Mouse (Mus musculus) gastrocnemius, postnatal 10 days (tissue): ENCODE data around the gene Acads. TPM values are rescaled to one million over a fixed set of nuclear protein-coding genes. Genes with fewer than 3 reads are reported as not detected.
"Not testable (repeated sequence)": the region's sequence is repeated elsewhere in the genome, so short reads cannot be mapped to it uniquely, and the experiment has no call there.

ENCODE experiments used
- DNase-seq: peaks from one replicate; pipeline ENCODE4 v3.0.0; 2021; ENCODE audit warnings: mixed read lengths
- long read RNA-seq, 2 experiments: library from polyadenylated mRNA; stranded (forward); transcript quantifications; one replicate each; pipeline ENCODE4 v2.0.0; 2021
- total RNA-seq, 2 experiments: library from RNA; stranded (reverse); gene quantifications; 2 replicates each; pipeline ENCODE4 v1.2.3; 2021

Gene Acads
- total RNA-seq, result 10 to 100 TPM; 53.8 to 67.7 TPM
- long read RNA-seq, experiment 1, transcript Acads-201 (10 exons, 1,870 nt), result major isoform, 40 of 52 reads
- long read RNA-seq, experiment 1, partial matches to known transcripts, result 2 of 52 reads
- long read RNA-seq, experiment 1, other reads (novel, unspliced or antisense), result 10 of 52 reads
- long read RNA-seq, experiment 2, transcript Acads-201 (10 exons, 1,870 nt), result major isoform, 49 of 60 reads
- long read RNA-seq, experiment 2, partial matches to known transcripts, result 0 of 60 reads
- long read RNA-seq, experiment 2, other reads (novel, unspliced or antisense), result 11 of 60 reads

DNA sequence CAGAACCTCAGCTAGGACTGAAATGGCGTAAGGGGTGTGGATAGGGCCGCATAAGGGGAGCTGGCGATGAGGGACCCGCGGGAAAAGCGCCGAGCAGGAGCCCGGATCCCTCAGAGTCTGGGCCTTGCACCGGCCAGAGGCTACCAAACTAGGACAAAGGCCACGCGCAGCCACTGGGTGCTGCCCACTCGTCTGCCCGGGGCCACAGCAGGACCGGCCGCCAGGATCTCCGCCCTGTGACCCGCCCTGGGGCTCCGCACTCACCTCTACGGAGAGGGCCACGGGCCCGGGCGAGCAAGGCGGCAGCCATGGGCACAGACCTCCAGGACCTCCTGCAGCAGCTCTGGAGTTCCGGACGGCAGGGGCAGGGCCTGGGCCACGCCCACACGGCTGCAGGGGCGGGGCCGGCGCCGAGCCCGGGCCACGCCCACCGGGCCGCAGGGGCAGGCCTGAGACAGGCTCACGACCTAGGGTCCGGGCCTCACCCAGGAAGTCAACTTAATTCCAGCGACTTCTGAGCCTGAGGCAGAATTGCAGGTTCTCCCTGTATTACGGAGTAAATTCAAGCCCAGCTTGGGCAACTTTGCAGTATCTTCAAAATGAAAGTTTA lies at the start of gene Acads:
Gene Acads (minus strand): TSS at position 386 of the 610 bp plus-strand sequence.
- peak; percentile 83 for DNase-seq

DNA sequence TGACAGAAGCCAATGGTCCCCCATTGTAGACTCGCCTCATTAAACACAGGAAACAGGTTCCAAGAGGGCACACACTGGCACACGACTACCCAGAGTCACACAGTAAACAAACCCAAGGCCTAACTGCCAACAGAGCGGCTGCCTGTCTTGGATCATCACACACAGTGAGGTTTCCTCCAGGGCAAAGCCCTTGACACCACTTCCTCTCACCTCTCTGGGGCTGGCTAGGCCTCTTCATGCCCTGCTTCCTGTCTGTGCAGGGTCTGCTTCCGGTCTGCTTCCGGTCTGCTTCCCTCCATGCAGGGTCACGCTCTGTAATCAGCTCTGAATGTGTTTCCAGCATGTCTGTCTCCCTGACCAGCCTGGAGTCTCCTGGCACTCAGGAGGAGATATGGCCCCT lies 48.2 kb upstream of the Acads start:
- DNase-seq, result no peak

DNA sequence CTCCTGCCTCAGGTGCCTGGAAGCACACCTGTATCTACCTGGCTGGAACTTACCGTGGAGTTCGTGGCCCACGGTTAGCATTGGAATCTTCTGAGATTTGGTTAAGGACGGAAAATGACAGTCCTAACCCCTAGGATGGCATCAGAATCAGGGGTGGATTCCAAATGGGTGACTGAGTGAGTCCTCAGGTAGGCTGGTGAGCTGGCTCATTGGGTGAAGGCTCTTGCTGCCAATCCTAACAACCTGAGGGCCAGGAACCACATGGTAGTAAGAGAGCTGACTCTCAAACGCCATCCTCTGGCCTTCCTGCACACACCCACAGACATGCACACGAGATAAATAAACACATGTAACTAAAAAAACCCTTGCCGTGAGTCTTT lies 47.7 kb upstream of the Acads start:
- DNase-seq, result no peak

DNA sequence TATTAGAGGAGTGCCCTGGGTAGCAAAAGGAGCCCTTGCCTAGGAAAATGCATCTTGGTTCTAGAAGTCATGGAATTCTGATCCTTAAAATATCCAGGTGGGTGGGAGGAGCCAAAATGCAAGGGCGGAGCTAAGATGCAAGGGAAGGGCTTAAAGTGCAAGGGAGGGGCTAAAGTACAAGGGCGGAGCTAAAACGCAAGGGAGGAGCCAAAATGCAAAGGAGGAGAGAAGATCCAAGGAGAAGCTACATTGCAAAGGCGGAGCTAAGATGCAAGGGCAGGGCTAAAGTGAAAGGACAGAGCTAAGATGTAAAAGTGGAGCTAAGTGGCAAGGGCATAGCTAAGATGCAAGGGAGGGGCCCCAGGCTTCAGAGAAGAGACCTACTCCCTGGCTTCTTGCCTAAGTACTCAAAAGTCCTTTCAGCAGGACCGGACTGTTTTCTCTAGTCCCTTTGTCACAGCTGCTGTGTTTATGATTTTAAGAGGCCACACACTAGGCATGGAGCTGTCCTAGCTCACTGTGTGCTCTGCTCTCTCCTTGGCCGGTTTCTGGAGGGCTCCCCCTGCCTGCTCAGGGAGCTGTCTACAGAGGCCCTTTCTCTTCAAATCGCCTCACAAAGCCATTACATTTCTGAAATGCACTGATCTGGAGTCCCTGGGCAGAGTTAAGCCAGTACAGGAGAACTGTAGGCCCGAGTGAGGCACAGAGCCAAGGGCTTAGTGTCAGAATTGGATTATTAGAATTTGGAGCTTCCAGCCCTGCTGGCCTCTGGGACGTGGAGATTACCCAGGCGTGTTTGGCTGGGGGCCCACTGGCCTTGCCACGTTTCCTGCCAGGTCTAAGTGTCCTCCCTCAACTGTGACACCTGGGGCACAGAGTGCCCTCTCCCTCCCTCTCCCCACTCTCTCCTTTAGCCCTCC lies 47.0 kb upstream of the Acads start:
- DNase-seq, result no peak

DNA sequence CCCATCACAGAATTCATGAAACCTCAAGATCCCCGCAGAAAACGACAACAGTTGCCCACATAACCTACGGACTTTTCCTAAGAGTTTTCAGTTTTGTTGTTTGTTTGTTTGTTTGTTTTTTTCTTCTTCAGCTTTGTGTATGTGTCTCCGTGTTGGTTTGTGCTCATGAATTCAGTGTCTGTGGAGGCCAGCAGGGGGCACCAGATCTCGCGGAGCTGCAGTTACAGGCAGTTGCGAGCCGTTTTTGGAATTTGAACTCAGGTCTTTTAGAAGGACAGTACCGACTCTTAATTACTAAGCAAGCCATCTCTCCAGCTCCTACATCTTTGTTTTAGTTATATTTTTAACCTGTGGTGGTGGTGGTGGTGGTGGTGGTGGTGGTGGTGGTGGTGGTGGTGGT lies 46.2 kb upstream of the Acads start:
- DNase-seq, result no peak

DNA sequence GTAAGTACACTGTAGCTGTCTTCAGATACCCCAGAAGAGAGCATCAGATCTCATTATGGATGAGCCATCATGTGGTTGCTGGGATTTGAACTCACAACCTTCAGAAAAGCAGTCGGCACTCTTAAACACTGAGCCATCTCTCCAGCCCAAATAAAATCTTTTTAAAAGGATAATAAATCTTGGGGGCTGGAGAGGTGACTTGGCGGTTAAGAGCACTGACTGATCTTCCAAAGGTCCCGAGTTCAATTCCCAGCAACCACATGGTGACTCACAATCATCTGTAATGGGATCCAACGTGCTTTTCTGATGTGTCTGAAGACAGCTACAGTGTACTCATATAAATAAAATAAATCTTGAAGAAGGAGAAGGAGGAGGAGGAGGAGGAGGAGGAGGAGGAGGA lies 45.3 kb upstream of the Acads start:
- not testable (repeated sequence) for DNase-seq

DNA sequence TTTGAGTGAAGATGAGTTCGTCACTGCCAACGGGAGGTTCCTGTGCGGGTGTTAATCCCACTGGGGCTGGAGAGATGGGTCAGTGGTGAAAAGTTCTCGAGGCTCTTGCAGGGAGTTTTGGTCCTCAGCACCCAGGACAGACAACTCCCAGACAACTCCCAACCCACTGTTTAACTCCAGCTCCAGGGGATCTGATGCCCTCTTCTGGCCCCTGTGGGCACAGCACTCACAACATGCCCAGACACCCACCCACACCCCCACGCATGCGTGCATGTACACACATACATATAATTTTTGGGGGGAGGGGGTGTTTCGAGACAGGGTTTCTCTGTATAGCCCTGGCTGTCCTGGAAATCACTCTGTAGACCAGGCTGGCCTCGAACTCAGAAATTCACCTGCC lies 44.4 kb upstream of the Acads start:
- peak; percentile 58 for DNase-seq

DNA sequence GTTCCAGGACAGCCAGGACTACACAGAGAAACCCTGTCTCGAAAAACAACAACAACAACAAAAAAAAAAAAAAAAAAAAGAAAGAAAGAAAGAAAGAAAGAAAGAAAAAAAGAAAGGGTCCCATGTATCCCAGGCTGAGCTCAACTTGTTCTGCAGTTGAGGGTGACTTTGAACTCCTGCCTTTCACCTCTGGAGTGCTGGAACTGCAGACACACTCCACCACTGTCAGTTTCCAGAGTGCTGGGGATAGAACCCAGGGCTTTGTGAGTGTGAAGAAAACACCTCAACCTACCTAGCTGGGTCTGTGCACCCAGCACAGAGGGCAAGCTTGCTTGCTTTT lies 42.8 kb upstream of the Acads start:
- not testable (repeated sequence) for DNase-seq

DNA sequence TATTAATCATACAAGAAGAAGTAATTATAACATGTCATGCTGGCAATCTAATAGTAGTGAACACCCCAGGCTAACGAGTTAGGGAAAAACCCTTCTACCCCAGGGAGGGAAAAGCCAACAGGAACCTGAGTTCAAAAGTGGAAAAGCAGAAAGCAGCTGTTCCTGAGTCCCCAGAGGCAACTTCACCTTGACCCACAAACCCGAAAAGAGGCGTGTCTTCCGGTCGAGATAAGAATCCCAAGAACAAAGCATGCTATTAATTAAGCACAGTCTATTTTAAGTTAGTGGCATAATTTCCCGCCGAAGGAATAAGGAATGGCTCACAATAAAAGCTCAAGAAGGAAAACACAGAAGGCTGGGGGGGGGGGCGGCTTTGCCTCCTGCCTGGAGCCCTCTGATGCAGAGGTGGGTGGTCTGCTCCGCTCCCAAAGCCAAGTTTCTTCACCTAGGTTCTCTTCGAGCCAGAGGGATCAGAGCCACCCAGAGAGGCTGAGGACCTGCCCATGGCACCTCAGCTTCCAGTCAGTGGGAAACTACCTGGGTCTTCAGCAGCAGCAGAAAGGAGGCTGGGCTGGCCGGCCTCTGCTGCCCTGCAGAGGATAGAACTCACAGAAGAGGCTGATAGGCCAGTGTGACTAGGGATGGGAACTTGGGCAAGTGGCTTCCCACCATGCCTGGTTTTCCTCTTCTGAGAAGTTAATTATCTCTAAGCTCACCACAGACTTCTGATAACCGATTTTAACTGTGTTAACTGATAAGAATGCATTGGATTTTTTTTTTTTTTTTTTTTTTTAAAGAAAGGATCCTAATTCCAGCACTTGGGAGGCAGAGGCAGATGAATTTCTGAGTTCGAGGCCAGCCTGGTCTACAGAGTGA lies 42.2 kb upstream of the Acads start:
- no peak for DNase-seq

DNA sequence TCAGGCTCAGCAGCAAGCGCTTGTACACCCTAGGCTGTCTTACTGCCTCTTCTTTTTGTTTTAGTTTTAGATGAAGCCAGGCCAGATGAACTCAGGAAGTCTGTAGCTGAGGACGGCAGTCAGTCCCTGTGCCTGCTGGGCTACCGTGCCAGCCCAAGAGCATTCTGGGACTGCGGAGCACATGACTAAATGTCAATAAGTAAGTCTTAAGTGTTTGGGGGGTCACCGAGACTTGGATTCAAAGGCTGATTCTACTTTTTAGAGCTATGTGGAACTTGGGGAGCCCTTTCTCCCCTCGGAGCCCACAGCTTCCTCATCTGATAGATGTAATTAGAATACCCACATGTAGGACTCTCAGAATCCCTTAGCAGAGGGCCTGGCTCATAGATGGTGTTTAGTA lies 41.5 kb upstream of the Acads start:
- DNase-seq, result no peak

DNA sequence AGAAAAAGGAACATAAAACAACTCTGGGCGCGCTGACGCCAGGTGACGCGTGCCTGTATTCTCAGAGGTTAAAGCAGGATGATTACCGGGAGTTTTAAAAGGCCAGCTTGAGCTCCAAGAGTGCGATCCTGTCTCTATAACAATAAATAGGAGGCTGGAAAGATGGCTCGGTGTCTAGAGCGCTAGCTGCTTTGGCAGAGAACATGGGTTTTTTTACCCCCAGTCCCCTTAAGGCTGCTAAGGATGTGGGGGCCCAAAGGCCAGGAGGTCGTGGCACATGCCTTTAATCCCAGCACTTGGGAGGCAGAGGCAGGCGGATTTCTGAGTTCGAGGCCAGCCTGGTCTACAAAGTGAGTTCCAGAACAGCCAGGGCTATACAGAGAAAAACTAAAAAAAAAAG lies 40.0 kb upstream of the Acads start:
- no peak for DNase-seq

DNA sequence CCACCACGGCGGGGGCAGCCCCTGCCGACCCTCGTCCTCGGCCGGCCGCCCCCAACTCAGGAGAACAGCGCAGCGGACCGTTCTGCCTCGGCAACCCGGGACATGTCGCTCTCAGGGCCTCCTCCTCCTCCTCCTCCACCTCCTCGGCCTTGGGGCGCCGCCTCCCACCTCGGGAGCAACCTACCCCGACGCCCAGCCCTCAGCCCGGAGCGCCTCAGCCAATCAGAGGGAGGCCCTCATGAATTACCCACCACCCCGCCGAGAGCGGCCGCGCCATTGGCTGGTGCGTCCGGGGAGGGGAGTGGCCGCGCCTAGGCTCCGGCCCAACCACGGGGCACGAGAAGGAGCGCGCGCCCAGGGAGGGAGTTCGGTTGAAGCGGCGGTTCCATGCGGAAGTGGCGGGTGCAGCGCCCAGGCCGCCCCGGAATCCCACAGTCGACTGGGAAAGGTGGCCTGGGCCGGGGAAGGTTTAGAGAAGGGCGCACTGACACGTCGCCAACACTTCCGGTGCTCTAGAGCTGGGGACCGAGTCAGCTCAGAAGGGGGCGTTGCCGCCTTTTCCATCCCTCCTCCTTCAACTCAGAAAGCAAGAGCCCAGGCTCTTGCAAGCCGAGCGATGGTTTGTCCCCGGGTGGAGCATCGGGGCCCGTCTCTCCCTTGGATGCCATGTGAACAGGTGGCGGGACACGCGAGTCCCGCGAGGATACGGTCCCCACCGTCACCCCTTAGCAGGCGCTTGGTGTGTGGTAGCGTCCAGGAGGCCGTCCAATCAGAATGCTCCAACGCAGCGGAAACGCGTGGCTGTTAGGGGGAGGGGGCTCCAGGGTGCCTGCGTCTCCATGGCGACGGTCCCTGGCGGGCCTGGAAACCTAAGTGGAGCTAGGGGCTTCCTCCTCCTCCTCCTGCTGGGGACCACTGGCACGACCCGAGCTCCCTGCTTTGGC lies 39.2 kb upstream of the Acads start, which contains the start of gene Mlec:
Gene Mlec (minus strand): TSS at position 140 of the 944 bp plus-strand sequence.
- DNase-seq, result peak; percentile 97

DNA sequence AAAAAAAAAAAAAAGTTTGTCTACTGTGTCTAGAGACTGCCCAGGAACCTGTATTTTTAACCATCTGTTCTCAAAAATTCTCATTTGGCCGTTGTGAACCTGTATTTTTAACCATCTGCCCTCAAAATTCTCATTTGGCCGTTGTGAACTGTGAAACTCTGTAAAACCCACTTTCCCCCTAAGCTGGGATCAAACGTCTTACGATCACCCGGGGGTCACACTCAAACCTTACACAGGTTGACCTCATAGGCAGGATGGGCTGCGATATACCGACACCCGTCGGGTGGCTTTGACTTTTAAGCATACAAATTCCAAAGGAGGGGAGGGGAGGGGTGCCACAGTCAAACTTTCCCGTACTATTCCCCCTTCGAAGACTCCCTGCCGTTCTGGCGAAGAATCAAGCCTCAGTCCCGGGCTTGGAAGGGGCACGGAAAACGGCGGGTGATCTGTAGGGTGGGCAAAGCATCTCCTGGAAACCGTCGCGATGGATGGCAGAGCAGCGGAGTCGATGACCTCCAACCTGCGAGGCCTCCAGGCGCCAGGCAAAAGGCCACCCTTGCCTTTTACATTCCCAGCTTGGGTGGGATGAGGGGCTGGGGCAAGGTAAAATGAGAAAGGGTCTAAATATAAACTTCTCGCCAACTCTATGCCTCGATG lies 37.9 kb upstream of the Acads start:
- DNase-seq, result peak; percentile 38

DNA sequence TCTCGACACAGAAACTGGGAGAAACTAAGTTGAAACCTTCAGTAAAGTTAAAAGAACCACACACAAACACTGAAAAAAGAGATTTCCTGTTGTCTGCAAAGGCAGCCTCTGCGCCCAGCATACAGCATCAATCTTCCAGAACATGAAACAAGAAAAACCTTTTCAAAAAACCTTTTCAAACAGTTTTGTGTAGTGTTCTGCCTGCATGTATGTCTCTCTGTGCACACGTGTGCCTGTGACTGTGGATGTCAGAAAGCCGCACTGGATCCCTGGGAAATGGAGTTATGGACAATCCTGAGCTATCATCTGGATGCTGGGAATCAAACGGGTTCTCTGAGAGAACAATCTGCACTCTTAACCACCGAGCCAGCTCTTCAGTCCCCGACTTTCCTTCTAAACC lies 37.3 kb upstream of the Acads start:
- DNase-seq, result no peak

DNA sequence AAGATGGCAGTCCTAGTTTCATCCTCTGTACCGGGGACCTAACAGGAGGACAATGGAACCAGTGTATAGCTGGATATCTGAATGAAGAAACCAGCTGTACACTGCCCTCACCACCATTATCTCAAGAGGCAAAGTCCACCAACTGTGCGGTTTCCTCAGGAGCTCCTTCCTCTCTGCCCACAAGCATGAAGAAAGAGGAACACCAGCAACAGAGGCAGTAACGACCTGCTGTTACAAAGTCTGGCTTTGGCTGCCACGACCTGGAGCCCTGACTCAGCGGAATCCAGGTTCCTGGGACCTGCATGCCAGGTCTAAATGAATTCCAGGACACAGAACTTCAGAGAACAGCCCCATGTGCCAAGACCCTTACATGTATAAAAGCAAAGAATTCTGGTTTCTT lies 36.7 kb upstream of the Acads start:
- peak; percentile 35 for DNase-seq

DNA sequence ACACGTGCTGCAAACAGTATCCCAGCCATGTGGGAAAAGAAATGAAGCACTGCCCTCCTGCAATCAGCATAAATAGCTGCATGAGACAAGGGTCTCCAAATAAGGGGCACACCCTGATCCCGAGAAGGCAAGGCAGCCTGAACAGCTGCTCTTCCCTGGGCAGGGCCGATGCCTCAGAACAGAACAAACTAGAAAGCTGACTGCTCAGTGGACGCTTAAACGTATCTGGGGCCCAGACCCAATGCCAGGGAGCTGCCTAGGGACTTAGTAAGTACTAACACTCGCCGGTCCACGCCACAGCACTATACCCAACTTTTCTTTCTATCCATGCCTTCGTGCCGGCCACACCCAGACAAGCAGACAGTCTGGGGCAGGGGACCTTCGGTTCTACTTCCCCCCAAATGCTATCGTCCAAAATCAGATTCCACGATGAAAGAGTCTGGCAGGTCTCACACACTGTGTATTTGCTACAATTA lies 36.0 kb upstream of the Acads start:
- no peak for DNase-seq

DNA sequence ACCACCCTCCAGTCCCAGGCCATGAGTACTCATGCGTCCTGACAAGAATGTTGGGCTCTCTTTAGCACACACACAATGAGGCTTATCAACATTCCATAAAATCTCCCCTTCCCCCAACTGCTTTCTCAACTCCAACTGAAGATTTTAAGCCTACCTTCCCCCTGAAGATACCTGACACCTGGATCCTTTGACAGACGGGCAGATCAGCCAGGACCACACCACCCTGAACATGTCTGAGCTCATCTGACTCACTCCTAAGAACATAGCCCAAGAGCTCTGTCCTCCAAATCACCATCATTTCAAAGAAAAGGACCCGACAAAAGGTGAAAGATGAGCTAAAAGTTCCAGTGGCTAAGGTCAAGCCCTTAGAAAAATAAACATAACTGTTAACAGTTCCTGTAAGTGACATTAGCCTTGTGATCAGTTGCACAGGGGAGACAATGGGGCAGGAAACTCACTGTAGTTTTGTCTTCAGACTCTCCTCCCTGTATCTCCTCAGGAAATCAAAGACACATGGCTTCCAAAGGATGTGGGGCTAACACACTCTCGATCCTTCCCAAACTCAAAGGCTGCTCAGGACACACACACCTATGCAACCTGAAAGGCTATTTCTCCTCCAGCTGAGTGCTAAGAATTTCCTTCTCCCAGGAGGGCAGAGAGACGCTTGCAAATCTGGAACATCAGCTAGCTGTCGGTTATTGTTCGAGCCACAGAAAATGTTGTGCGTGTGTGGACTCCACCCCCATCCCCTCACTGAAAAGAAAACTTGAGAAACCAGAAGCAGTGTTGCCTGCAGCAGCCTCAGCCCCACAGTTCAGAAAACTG lies 33.2 kb upstream of the Acads start:
- DNase-seq, result no peak

DNA sequence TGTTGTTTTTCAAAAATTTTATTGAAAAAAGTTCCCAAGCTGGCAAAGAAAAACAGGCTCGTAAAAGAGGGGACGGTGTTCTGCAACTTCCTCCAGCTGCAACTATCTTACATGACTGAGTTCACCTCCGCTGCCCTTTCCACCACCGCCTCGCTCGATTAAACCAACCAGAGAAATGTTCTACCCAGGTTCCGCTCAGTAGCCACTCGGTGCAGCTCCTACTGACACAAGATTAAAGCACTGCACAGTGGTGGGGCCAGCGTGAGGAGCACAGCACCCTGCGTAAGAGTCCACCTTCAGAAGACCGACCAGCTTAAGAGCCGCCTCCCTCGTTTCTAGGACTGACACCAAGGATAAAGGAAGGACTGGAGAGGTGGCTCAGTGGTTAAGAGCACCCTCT lies 32.3 kb upstream of the Acads start:
- DNase-seq, result no peak

DNA sequence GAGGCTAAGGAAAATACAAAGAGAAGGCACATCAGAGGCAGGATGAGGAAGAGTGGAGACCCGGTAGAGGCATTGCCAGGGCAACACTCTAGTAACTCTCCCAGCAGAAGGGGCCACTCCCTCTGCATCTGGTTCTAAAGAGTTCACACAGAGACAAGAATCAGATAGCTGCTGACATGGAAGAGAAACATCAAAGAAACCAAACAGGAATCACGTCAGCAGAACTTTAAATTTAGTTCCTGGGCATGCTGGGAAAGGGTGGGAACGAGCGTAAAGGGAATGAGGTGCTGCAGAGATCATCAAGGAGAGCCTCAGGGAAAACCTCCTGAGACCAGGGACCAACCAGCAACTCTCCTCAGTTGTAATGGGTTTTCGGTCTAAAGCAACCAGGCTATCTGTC lies 31.8 kb upstream of the Acads start:
- DNase-seq, result no peak
